Mouse (Mus musculus) embryonic fibroblast, embryonic 13.5 days (primary cell): Measurements from ENCODE around the gene Lef1.

Source experiments
- CTCF ChIP-seq: IDR thresholded peaks from 2 replicates; pipeline ENCODE4 v1.5.1; 2011; ENCODE audit warnings: mild to moderate bottlenecking, control low read depth, low read length, moderate library complexity, borderline replicate concordance; ENCODE audit not compliant: insufficient read depth
- POLR2A ChIP-seq: IDR thresholded peaks from 2 replicates; pipeline ENCODE4 v1.6.1; 2011; ENCODE audit warnings: low read depth, mild to moderate bottlenecking, control low read depth, low read length, moderate library complexity

DNA sequence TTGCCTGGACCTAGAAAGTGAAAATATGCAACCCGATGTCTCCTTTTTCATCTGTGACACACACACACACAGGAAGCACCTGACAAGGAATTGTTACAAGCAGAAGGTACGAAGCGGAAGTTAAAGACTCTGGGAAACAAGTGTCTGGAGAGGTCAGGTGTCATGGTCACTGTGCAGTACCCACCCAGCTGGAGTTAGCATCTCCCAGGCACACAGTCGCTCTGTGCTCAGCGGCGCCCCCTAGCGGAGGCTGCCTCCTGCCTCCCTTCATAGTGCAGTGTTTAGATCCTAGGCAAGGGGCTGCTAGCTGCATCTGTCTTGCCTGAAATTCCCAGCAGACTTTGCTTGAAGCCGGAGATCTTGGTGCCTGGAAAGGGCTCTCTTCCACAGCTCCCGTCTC is 104.6 kb downstream of the Lef1 start:
- TF ChIP-seq POLR2A: no peak
- TF ChIP-seq CTCF: peak; percentile 85
